Mouse (Mus musculus) intestine, postnatal 0 days (tissue): Measurements from ENCODE around the gene Fndc9. TPM values are rescaled to one million over a fixed set of nuclear protein-coding genes. Genes with fewer than 3 reads are reported as not detected.

Experiments
- ATAC-seq: fragments of 200-750 bp; cut with Nextera tagmentation; 2 replicates; pipeline ENCODE4 v1.8.0; 2017; ENCODE audit warnings: mild to moderate bottlenecking, moderate TSS enrichment, moderate library complexity
- H3K27ac ChIP-seq: fragments of 300-500 bp; sonication (generic); 2 replicates; pipeline ENCODE4 v1.5.1; 2014; ENCODE audit warnings: mild to moderate bottlenecking, low read depth, low read length, moderate library complexity
- H3K27me3 ChIP-seq: fragments of 300-500 bp; sonication (generic); replicated peaks from 2 replicates; pipeline ENCODE4 v1.6.1; 2014; ENCODE audit warnings: low read length, mixed read lengths; ENCODE audit not compliant: control insufficient read depth, insufficient read depth
- H3K36me3 ChIP-seq: fragments of 300-500 bp; sonication (generic); 2 replicates; pipeline ENCODE4 v1.6.1; 2014; ENCODE audit warnings: mild to moderate bottlenecking, moderate library complexity; ENCODE audit not compliant: control insufficient read depth, insufficient read depth
- H3K4me1 ChIP-seq: fragments of 300-500 bp; sonication (generic); replicated peaks from 2 replicates; pipeline ENCODE4 v1.6.1; 2014; ENCODE audit warnings: antibody characterized with exemption, low read length, mixed read lengths; ENCODE audit not compliant: control insufficient read depth, insufficient read depth
- H3K4me2 ChIP-seq: fragments of 300-500 bp; sonication (generic); replicated peaks from 2 replicates; pipeline ENCODE4 v1.6.1; 2014; ENCODE audit warnings: low read depth, mild to moderate bottlenecking, moderate library complexity
- H3K4me3 ChIP-seq: fragments of 300-500 bp; sonication (generic); 2 replicates; pipeline ENCODE4 v1.5.1; 2014; ENCODE audit warnings: low read depth, low read length
- H3K9ac ChIP-seq: fragments of 300-500 bp; sonication (generic); 2 replicates; pipeline ENCODE4 v1.6.1; 2014; ENCODE audit warnings: mild to moderate bottlenecking, low read depth, low read length
- H3K9me3 ChIP-seq: fragments of 300-500 bp; sonication (generic); 2 replicates; pipeline ENCODE4 v1.6.1; 2016; ENCODE audit warnings: mixed run types; ENCODE audit not compliant: control insufficient read depth
- CTCF ChIP-seq: sonication (generic); IDR thresholded peaks from 2 replicates; pipeline ENCODE4 v1.5.1; 2016; ENCODE audit warnings: low read depth, mild to moderate bottlenecking, control low read depth, antibody characterized with exemption, moderate library complexity
- WGBS: fragments of 180-500 bp; shearing (Covaris S2); extraction: QIAGEN DNeasy Blood & Tissue Kit; methylation state at CpG from one replicate; pipeline ENCODE4 v1.1.7; 2014; 5-methylcytosine and 5-hydroxymethylcytosine counted together
- polyA plus RNA-seq: library from polyadenylated mRNA; unstranded; fragments of >200 nt; fragmentation: Nextera tagmentation; extraction: Ambion mirVana; gene quantifications from 2 replicates; pipeline ENCODE4 v1.2.1, GENCODE M21; 2015

The Fndc9 gene
- polyA plus RNA-seq, 1 experiment from 2014 or later = 0.10 TPM

DNA sequence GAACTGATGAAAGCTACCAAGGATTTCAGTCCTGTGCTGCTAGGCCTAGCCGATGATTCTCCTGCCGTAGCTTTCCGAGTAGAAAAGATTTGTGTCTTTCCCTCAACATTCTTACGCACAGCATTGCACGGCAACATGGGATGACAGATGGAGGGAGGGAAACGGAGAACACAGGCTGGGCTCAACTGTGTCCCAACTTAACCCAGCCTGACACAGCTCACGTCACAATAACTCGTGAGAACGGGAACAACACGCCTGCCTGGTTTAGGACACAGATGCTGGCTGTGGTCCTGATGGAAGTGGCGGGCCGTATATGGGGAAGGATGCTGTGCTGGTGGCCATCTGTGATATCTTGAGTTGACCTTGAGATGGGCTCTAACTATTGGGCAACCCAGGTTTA is 43.4 kb downstream of the Fndc9 start:
- Histone ChIP-seq H3K4me3 (no peak overlapping the region), H3K4me2 (no peak overlapping the region), H3K4me1 (no peaks in the 10 kb centered on the region), H3K9ac (no peak overlapping the region), H3K36me3 (no peaks in the 10 kb centered on the region), H3K27ac (no peak overlapping the region), H3K9me3 (no peaks in the 10 kb centered on the region), H3K27me3 (no peaks in the 10 kb centered on the region)
- 95% methylated on average over 12 of the region's 12 CpGs for WGBS
- ATAC-seq = no peak
- no peak for TF ChIP-seq CTCF

DNA sequence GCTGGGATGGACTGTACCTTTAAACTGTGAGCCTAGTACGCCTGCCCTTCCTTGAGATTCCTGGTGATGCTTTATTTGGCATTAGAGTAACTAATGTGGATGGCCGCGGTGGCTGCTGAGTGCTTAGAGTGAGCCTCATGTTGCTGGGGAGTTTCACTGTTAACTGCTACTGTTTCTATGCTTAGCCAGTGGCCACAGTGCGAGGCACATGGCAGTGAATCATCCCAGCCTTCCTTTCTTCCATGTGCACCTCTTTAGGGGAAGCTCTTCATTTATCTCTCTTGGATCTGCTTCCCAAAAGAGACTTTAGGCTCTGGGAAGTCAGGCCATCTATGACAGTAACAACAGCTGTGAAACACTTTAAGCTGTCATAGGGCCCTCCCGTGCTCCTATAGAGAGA is 47.3 kb downstream of the Fndc9 start:
- Histone ChIP-seq H3K4me2 (no peak overlapping the region), H3K4me3 (no peak overlapping the region), H3K27me3 (no peaks in the 10 kb centered on the region), H3K9me3 (no peaks in the 10 kb centered on the region), H3K9ac (no peak overlapping the region), H3K4me1 (no peaks in the 10 kb centered on the region), H3K36me3 (no peaks in the 10 kb centered on the region), H3K27ac (no peak overlapping the region)
- no peak for ATAC-seq
- 84% methylated on average over 5 of the region's 5 CpGs for WGBS
- no peak for TF ChIP-seq CTCF

DNA sequence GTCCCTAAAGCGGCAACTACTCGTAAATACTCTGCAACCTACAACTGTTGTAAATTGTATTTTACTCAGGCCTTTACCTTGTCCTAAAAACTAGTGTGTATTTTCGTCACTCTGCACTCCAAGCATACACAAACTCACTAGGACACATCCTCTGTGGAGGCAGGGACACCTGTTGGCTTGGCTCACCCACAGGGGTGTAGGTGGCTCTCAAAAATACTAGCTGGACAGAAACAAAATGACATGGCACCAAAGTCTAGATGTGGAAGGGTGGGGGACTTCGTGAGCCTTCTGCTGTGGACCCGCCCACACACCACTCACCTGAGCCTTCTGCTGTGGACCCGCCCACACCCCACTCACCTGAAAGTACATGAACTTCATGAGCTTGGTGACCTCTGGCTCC is 48.5 kb downstream of the Fndc9 start:
- H3K4me1 ChIP-seq = no peaks in the 10 kb centered on the region
- H3K4me3 ChIP-seq = no peak overlapping the region
- no peak overlapping the region for H3K4me2 ChIP-seq
- H3K36me3 ChIP-seq = no peaks in the 10 kb centered on the region
- H3K9ac ChIP-seq = no peak overlapping the region
- ATAC-seq = no peak
- 88% methylated on average over 6 of the region's 6 CpGs for WGBS
- H3K27me3 ChIP-seq = no peaks in the 10 kb centered on the region
- H3K27ac ChIP-seq = no peak overlapping the region
- H3K9me3 ChIP-seq = no peaks in the 10 kb centered on the region
- no peak for TF ChIP-seq CTCF

DNA sequence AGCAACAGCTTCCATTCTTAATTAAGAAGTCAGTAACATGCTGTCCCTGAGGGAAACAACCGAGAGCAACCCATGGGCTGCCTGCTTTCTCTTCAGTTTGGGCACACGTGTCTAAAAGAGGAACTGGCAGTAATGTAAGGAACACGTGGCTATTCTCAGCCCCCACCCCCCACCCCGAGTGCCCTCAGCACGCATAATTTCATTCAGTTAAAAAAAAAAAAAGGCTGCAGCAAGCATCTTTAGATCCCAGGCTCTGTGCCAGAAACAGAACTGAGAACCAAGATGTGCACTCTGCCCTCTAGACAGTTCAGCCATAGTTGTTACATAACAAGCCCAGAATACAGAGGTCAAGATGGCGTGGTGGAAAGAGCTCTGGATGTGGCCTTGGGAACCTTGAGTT is 51.5 kb downstream of the Fndc9 start:
- Histone ChIP-seq H3K9me3 (no peaks in the 10 kb centered on the region), H3K27ac (no peak overlapping the region), H3K27me3 (no peaks in the 10 kb centered on the region), H3K4me3 (no peak overlapping the region), H3K4me2 (no peak overlapping the region), H3K9ac (no peak overlapping the region), H3K36me3 (no peaks in the 10 kb centered on the region), H3K4me1 (no peaks in the 10 kb centered on the region)
- TF ChIP-seq CTCF = no peak
- WGBS = 62% methylated on average over 6 of the region's 6 CpGs
- ATAC-seq = no peak

DNA sequence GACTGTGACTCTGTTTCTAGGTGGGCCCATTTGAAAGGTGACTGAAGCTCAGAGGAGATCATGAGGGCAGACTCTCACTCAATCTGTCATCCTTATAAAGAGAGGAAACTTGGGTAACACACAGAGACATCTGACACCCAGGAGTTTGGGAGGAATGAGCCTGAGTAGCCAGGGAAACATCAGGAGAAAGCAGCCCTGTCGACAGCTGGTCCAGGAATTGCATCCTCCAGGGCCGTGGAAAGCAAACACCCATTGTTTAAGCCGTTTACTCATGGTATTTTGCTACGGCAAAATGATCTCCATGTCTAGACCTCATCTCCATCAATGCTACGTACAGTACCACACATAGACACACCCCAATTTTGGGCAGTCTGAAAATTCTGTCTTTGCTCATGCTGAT is 52.8 kb downstream of the Fndc9 start:
- H3K27ac ChIP-seq = no peak overlapping the region
- TF ChIP-seq CTCF = no peak
- H3K36me3 ChIP-seq = no peaks in the 10 kb centered on the region
- H3K4me3 ChIP-seq = no peak overlapping the region
- H3K4me2 ChIP-seq = no peak overlapping the region
- WGBS = 63% methylated on average over 5 of the region's 5 CpGs
- ATAC-seq = no peak
- no peaks in the 10 kb centered on the region for H3K4me1 ChIP-seq
- no peak overlapping the region for H3K9ac ChIP-seq
- H3K27me3 ChIP-seq = no peaks in the 10 kb centered on the region
- no peaks in the 10 kb centered on the region for H3K9me3 ChIP-seq

DNA sequence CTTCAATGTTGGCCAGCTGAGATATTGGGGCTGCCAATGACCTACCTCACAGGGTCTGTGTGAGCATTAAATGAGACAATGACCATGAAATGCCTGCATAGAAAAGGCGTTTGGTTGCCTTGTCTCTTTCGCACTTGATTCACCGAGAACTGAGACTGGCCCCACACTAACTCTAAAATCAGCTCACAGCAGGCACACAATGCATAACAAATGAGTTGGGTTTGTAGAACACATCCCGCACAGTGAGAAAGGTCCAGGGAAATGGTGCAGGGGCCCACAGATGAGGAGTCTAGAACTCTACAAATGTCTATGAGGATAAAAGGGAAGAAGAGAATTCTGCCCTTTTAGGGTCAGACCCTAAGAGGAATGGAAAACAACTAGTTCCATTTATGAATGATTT is 53.7 kb downstream of the Fndc9 start:
- no peak for TF ChIP-seq CTCF
- Histone ChIP-seq H3K27me3 (no peaks in the 10 kb centered on the region), H3K4me1 (no peaks in the 10 kb centered on the region), H3K9ac (no peak overlapping the region), H3K4me3 (no peak overlapping the region), H3K4me2 (no peak overlapping the region), H3K27ac (no peak overlapping the region), H3K36me3 (no peaks in the 10 kb centered on the region), H3K9me3 (no peaks in the 10 kb centered on the region)
- WGBS = 95% methylated on average over 4 of the region's 4 CpGs
- ATAC-seq = no peak

Other genes with a start within 250 kb of the Fndc9 start
- 9.5 and 10.2 TPM in 2 replicates for gene Gm12166, start 183.2 kb upstream of the Fndc9 start, polyA plus RNA-seq
- 4.0 and 4.5 TPM in 2 replicates for gene Adam19, start 179.5 kb upstream of the Fndc9 start, polyA plus RNA-seq
- gene Nipal4, start 69.0 kb upstream of the Fndc9 start, polyA plus RNA-seq = 2.1 and 2.9 TPM in 2 replicates
- 1.9 and 2.0 TPM in 2 replicates for gene Cyfip2, start 77.3 kb downstream of the Fndc9 start, polyA plus RNA-seq
- gene Itk, start 154.0 kb downstream of the Fndc9 start, polyA plus RNA-seq = 0.07 and 0.09 TPM in 2 replicates
- not detected in 2 replicates for gene Fam71b, start 161.0 kb downstream of the Fndc9 start, polyA plus RNA-seq
- 40.6 and 43.0 TPM in 2 replicates for gene Med7, start 201.4 kb downstream of the Fndc9 start, polyA plus RNA-seq
- gene Havcr2, start 219.4 kb downstream of the Fndc9 start, polyA plus RNA-seq = 0.21 and 0.22 TPM in 2 replicates